Mouse (Mus musculus) thymus, adult 2 months (tissue): ENCODE results near the gene Ddx42.

Experiments used
- CTCF ChIP-seq: fragments of 200-500 bp; IDR thresholded peaks from 2 replicates; pipeline ENCODE4 v1.5.1; 2012; ENCODE audit warnings: mild to moderate bottlenecking, control low read depth, low read length, moderate library complexity, borderline replicate concordance; ENCODE audit not compliant: control insufficient read depth, poor library complexity, insufficient read depth; ENCODE audit errors: extremely low read depth
- POLR2A ChIP-seq: fragments of 200-500 bp; IDR thresholded peaks from 2 replicates; pipeline ENCODE4 v1.6.1; 2012; ENCODE audit warnings: mild to moderate bottlenecking, low read length, control low read depth, moderate library complexity; ENCODE audit not compliant: control insufficient read depth, poor library complexity, insufficient read depth; ENCODE audit errors: extremely low read depth

DNA sequence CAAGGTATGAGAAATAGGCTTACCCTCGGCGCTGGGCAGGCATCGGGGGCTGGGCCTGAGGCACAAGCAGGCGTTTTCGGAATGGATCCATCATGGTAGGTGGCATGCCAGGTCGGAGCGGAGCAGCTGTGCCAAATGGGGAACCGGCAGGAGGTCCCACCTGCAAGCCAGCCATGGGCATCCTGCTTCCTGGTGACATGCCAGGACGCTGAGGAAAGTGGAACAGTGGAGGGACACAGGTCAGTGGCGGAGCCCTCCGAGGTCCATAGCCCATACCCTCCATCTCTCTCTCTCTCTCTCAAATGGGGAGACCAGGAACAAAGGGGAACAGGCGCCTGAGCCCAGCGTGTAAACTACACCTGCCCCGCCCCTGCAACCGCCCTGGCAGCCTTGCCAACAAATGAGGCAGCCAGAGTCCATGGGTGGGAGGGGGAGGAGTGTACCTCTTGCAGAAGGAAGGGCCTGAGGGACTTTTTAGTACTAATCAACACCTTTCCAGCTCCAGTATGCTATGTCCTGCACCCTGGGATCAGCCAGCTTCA lies 50.7 kb downstream of the Ddx42 start:
- TF ChIP-seq POLR2A (no peak), CTCF (no peak)
